Mouse (Mus musculus) thymus, adult 2 months (tissue): ENCODE data around the gene Tmem170b.

ENCODE experiments used
- CTCF ChIP-seq: fragments of 200-500 bp; IDR thresholded peaks from 2 replicates; pipeline ENCODE4 v1.5.1; 2012; ENCODE audit warnings: mild to moderate bottlenecking, control low read depth, low read length, moderate library complexity, borderline replicate concordance; ENCODE audit not compliant: control insufficient read depth, poor library complexity, insufficient read depth; ENCODE audit errors: extremely low read depth
- POLR2A ChIP-seq: fragments of 200-500 bp; IDR thresholded peaks from 2 replicates; pipeline ENCODE4 v1.6.1; 2012; ENCODE audit warnings: mild to moderate bottlenecking, low read length, control low read depth, moderate library complexity; ENCODE audit not compliant: control insufficient read depth, poor library complexity, insufficient read depth; ENCODE audit errors: extremely low read depth

GRCm38 (mm10) chr13:41599977-41600376 lies 5.7 kb upstream of the Tmem170b start:
- no peak for TF ChIP-seq CTCF
- TF ChIP-seq POLR2A = no peak
